Mouse (Mus musculus) testis, adult 2 months (tissue): ENCODE results near the gene Rnf111. TPM values are rescaled to one million over a fixed set of nuclear protein-coding genes. Genes with fewer than 3 reads are reported as not detected.
A peak's percentile ranks its signal among the peaks of the same experiment; 100 is the strongest.

Experiments used
- H3K27ac ChIP-seq: fragments of 200-500 bp; 2 replicates; pipeline ENCODE4 v1.5.1; 2012; ENCODE audit warnings: low read depth, low read length; ENCODE audit not compliant: control insufficient read depth, insufficient read depth
- H3K27me3 ChIP-seq: fragments of 200-500 bp; 2 replicates; pipeline ENCODE4 v1.6.1; 2012; ENCODE audit warnings: mild to moderate bottlenecking, low read length, moderate library complexity; ENCODE audit not compliant: control insufficient read depth, insufficient read depth
- H3K36me3 ChIP-seq: fragments of 200-500 bp; 2 replicates; pipeline ENCODE4 v1.6.1; 2012; ENCODE audit warnings: mild to moderate bottlenecking, low read length; ENCODE audit not compliant: control insufficient read depth, insufficient read depth
- H3K4me1 ChIP-seq: fragments of 200-500 bp; 2 replicates; pipeline ENCODE4 v1.6.1; 2012; ENCODE audit warnings: low read length; ENCODE audit not compliant: control insufficient read depth, insufficient read depth
- H3K4me3 ChIP-seq: fragments of 200-500 bp; 2 replicates; pipeline ENCODE4 v1.5.1; 2012; ENCODE audit warnings: low read depth, mild to moderate bottlenecking, low read length, moderate library complexity, mixed read lengths; ENCODE audit not compliant: control insufficient read depth
- CTCF ChIP-seq: fragments of 200-500 bp; IDR thresholded peaks from 2 replicates; pipeline ENCODE4 v1.5.1; 2012; ENCODE audit warnings: low read depth, mild to moderate bottlenecking, inconsistent platforms, low read length, moderate library complexity; ENCODE audit not compliant: control insufficient read depth, insufficient read depth, insufficient replicate concordance
- POLR2A ChIP-seq: fragments of 200-500 bp; IDR thresholded peaks from 2 replicates; pipeline ENCODE4 v1.6.1; 2012; ENCODE audit warnings: low read depth, mild to moderate bottlenecking, inconsistent platforms, low read length, moderate library complexity; ENCODE audit not compliant: control insufficient read depth
- polyA plus RNA-seq: library from polyadenylated mRNA; depleted of rRNA; stranded (reverse); fragments of >200 nt; gene quantifications from 2 replicates; pipeline ENCODE4 v1.2.3, GENCODE M21; 2012

Rnf111 gene
- polyA plus RNA-seq, 1 experiment, result 25.7 TPM

- no peaks in the 10 kb centered on the region for H3K27me3 ChIP-seq
- H3K36me3 ChIP-seq, result peaks cover 2% of the 10 kb centered on the region
- peak within 1 kb of the TSS; percentile 98 for H3K4me3 ChIP-seq
- peak within 1 kb of the TSS; percentile 99 for H3K27ac ChIP-seq
- no peak for TF ChIP-seq CTCF
- peak; percentile 92 for TF ChIP-seq POLR2A
- H3K4me1 ChIP-seq, result no peaks in the 10 kb centered on the region; the same call in 1 of the 2 replicates
Observed at GRCm38 (mm10) chr9:70542305-70543041, 38.9 kb upstream of the Rnf111 start, which contains the start of gene Sltm. TSS of gene Sltm (plus strand) at chr9:70542754.

GRCm38 (mm10) chr9:70541584-70541983, 38.1 kb upstream of the Rnf111 start:
- Histone ChIP-seq H3K27ac (peak overlapping the region; percentile 99), H3K4me1 (no peaks in the 10 kb centered on the region; the same call in 1 of the 2 replicates), H3K27me3 (no peaks in the 10 kb centered on the region), H3K36me3 (peaks cover 2% of the 10 kb centered on the region), H3K4me3 (peak overlapping the region; percentile 98)
- no peak for TF ChIP-seq CTCF
- no peak; the same call in 1 of the 2 replicates for TF ChIP-seq POLR2A

- Histone ChIP-seq H3K27me3 (no peaks in the 10 kb centered on the region), H3K4me3 (no peak overlapping the region), H3K27ac (no peak overlapping the region), H3K36me3 (no peaks in the 10 kb centered on the region), H3K4me1 (no peaks in the 10 kb centered on the region)
- TF ChIP-seq CTCF (no peak), POLR2A (no peak)
Observed at GRCm38 (mm10) chr9:70533328-70533727, 29.8 kb upstream of the Rnf111 start.

DNA sequence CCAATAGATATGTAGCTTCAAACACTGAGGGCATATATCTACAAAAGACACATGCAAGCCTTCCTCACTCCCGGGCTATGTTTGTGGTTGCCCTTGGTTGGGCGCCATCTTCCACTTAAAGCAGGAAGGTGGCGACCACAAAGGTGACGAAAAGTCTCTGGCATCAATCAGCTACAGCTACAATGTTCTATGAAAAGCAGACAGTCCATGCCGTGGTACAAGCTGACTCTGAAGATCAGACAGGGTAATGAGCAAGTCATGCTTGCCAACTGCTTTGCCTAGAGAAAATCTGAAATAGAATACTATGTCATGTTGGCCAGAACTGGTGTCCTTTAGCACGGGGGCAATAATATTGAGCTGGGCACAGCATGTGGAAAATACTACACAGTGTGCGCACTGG, 20.8 kb upstream of the Rnf111 start:
- no peak overlapping the region for H3K27ac ChIP-seq
- H3K27me3 ChIP-seq, result no peaks in the 10 kb centered on the region
- TF ChIP-seq POLR2A (no peak), CTCF (no peak)

GRCm38 (mm10) chr9:70523813-70524212, 20.3 kb upstream of the Rnf111 start:
- Histone ChIP-seq H3K4me1 (no peaks in the 10 kb centered on the region), H3K27me3 (no peaks in the 10 kb centered on the region), H3K27ac (no peak overlapping the region), H3K36me3 (no peaks in the 10 kb centered on the region), H3K4me3 (no peak overlapping the region)
- no peak for TF ChIP-seq CTCF
- no peak for TF ChIP-seq POLR2A

More for the DNA sequence above, 20.8 kb upstream of the Rnf111 start:
- H3K36me3 ChIP-seq, result no peaks in the 10 kb centered on the region
- no peaks in the 10 kb centered on the region for H3K4me1 ChIP-seq
- H3K4me3 ChIP-seq, result no peak overlapping the region

DNA sequence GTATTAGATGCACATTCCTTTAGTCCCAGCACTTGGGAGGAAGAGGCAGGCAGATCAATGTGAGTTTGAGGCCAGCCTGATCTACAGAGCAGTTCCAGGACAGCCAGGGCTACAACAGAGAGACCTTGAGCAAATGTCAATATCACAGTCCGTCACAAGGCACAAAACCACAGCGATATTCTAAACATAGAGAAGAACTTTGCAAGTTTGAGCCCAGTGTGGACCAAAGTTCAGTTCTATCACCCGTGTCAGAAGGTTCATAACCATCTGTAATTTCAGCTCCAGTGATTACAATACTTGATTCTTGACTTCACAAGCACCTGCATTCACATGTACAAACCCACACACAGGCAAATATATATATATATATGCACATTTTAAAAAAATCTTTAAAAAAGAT, 17.1 kb upstream of the Rnf111 start:
- no peaks in the 10 kb centered on the region for H3K4me1 ChIP-seq
- TF ChIP-seq POLR2A (no peak), CTCF (no peak)
- no peaks in the 10 kb centered on the region for H3K27me3 ChIP-seq
- H3K36me3 ChIP-seq, result no peaks in the 10 kb centered on the region
- H3K27ac ChIP-seq, result no peak overlapping the region
- no peak overlapping the region for H3K4me3 ChIP-seq

- TF ChIP-seq CTCF (no peak), POLR2A (no peak)
- Histone ChIP-seq H3K27me3 (no peaks in the 10 kb centered on the region), H3K27ac (no peak overlapping the region), H3K4me1 (no peaks in the 10 kb centered on the region), H3K4me3 (no peak overlapping the region), H3K36me3 (no peaks in the 10 kb centered on the region)
Observed at GRCm38 (mm10) chr9:70511681-70512080, 8.2 kb upstream of the Rnf111 start.
